Mouse (Mus musculus) hindbrain, postnatal 0 days (tissue): Measurements from ENCODE around the gene Lypd6. TPM values are rescaled to one million over a fixed set of nuclear protein-coding genes. Genes with fewer than 3 reads are reported as not detected.

Experiments used
- ATAC-seq: fragments of 200-750 bp; cut with Nextera tagmentation; 2 replicates; pipeline ENCODE4 v1.8.0; 2017; ENCODE audit warnings: mild to moderate bottlenecking, moderate TSS enrichment, moderate library complexity
- DNase-seq: peaks from one replicate; pipeline ENCODE4 v3.0.0-alpha.2; 2015; ENCODE audit warnings: low spot score
- H3K27ac ChIP-seq: fragments of 300-500 bp; sonication (generic); 2 replicates; pipeline ENCODE4 v1.5.1; 2014; ENCODE audit warnings: mild to moderate bottlenecking
- H3K27me3 ChIP-seq: fragments of 300-500 bp; sonication (generic); 2 replicates; pipeline ENCODE4 v1.6.1; 2014; ENCODE audit warnings: low read length, mixed read lengths; ENCODE audit not compliant: insufficient read depth
- H3K36me3 ChIP-seq: fragments of 300-500 bp; sonication (generic); 2 replicates; pipeline ENCODE4 v1.6.1; 2014; ENCODE audit warnings: low read length, mixed read lengths; ENCODE audit not compliant: insufficient read depth
- H3K4me1 ChIP-seq: fragments of 300-500 bp; sonication (generic); 2 replicates; pipeline ENCODE4 v1.6.1; 2014; ENCODE audit warnings: antibody characterized with exemption, low read length, mixed read lengths; ENCODE audit not compliant: insufficient read depth
- H3K4me2 ChIP-seq: fragments of 300-500 bp; sonication (generic); 2 replicates; pipeline ENCODE4 v1.6.1; 2014; ENCODE audit warnings: low read depth, mild to moderate bottlenecking, low read length, moderate library complexity, mixed read lengths
- H3K4me3 ChIP-seq: fragments of 300-500 bp; sonication (generic); 2 replicates; pipeline ENCODE4 v1.5.1; 2014; ENCODE audit warnings: low read length
- H3K9ac ChIP-seq: fragments of 300-500 bp; sonication (generic); replicated peaks from 2 replicates; pipeline ENCODE4 v1.6.1; 2014; ENCODE audit warnings: mild to moderate bottlenecking, low read length, moderate library complexity, mixed read lengths
- H3K9me3 ChIP-seq: fragments of 300-500 bp; sonication (generic); 2 replicates; pipeline ENCODE4 v1.6.1; 2016; ENCODE audit warnings: low read length, mixed read lengths
- CTCF ChIP-seq: IDR thresholded peaks from 2 replicates; pipeline ENCODE4 v1.5.1; 2016; ENCODE audit warnings: antibody characterized with exemption, control low read depth, low read depth
- WGBS: fragments of 180-500 bp; shearing (Covaris S2); extraction: QIAGEN DNeasy Blood & Tissue Kit; methylation state at CpG from one replicate; pipeline ENCODE4 v1.1.7; 2014; 5-methylcytosine and 5-hydroxymethylcytosine counted together
- polyA plus RNA-seq: library from polyadenylated mRNA; unstranded; fragments of >200 nt; fragmentation: Nextera tagmentation; extraction: Ambion mirVana; gene quantifications from 2 replicates; pipeline ENCODE4 v1.2.1, GENCODE M21; 2015
- total RNA-seq: library from RNA; depleted of rRNA; stranded (reverse); fragments of >200 nt; gene quantifications from 2 replicates; pipeline ENCODE4 v1.2.3, GENCODE M21; 2014

The Lypd6 gene
- total and polyA plus RNA-seq, 2 experiments from 2014 or later, result 13.6 to 19.4 TPM

- Histone ChIP-seq H3K27me3 (no peaks in the 10 kb centered on the region), H3K36me3 (no peaks in the 10 kb centered on the region), H3K27ac (no peak overlapping the region), H3K9ac (no peak overlapping the region), H3K4me2 (no peak overlapping the region), H3K4me3 (no peak overlapping the region), H3K9me3 (no peaks in the 10 kb centered on the region), H3K4me1 (no peaks in the 10 kb centered on the region)
- ATAC-seq, result no peak
- 93% methylated on average over 3 of the region's 3 CpGs for WGBS
- no peak for DNase-seq
- no peak for TF ChIP-seq CTCF
Measured at GRCm38 (mm10) chr2:50160069-50160468, 93.8 kb downstream of the Lypd6 start.

- H3K4me2 ChIP-seq, result no peak overlapping the region
- H3K4me3 ChIP-seq, result no peak overlapping the region
- WGBS, result 82% methylated on average over 8 of the region's 8 CpGs
- H3K36me3 ChIP-seq, result no peaks in the 10 kb centered on the region
- ATAC-seq (no peak), DNase-seq (no peak)
- no peak for TF ChIP-seq CTCF
- H3K27ac ChIP-seq, result no peak overlapping the region
- no peaks in the 10 kb centered on the region for H3K9me3 ChIP-seq
- no peak overlapping the region for H3K9ac ChIP-seq
- H3K27me3 ChIP-seq, result no peaks in the 10 kb centered on the region
- H3K4me1 ChIP-seq, result peaks cover 4% of the 10 kb centered on the region; the same call in 1 of the 2 replicates
Measured at GRCm38 (mm10) chr2:50163608-50164007, 97.4 kb downstream of the Lypd6 start.

- DNase-seq, result no peak
- H3K9ac ChIP-seq, result no peak overlapping the region
- H3K27ac ChIP-seq, result no peak overlapping the region
- WGBS, result 55% methylated on average over 6 of the region's 6 CpGs
- H3K4me1 ChIP-seq, result peaks cover 4% of the 10 kb centered on the region; the same call in 1 of the 2 replicates
- H3K4me3 ChIP-seq, result no peak overlapping the region
- ATAC-seq, result 0 out of 2 replicates have a peak, but pooled peaks have one; percentile 21
- no peaks in the 10 kb centered on the region for H3K9me3 ChIP-seq
- H3K27me3 ChIP-seq, result no peaks in the 10 kb centered on the region
- no peak for TF ChIP-seq CTCF
- H3K4me2 ChIP-seq, result no peak overlapping the region
- H3K36me3 ChIP-seq, result no peaks in the 10 kb centered on the region
Measured at GRCm38 (mm10) chr2:50165277-50165676, 99.0 kb downstream of the Lypd6 start.

GRCm38 (mm10) chr2:50166082-50166481, 99.9 kb downstream of the Lypd6 start:
- no peak overlapping the region for H3K4me2 ChIP-seq
- H3K9ac ChIP-seq, result no peak overlapping the region
- H3K4me3 ChIP-seq, result no peak overlapping the region
- no peaks in the 10 kb centered on the region for H3K9me3 ChIP-seq
- H3K4me1 ChIP-seq, result peaks cover 4% of the 10 kb centered on the region; the same call in 1 of the 2 replicates
- no peak overlapping the region for H3K27ac ChIP-seq
- 77% methylated on average over 5 of the region's 5 CpGs for WGBS
- no peak for TF ChIP-seq CTCF
- no peaks in the 10 kb centered on the region for H3K27me3 ChIP-seq
- no peaks in the 10 kb centered on the region for H3K36me3 ChIP-seq
- ATAC-seq (no peak), DNase-seq (no peak)

- H3K27me3 ChIP-seq, result no peaks in the 10 kb centered on the region
- ATAC-seq (peak; percentile 61), DNase-seq (peak; percentile 23)
- H3K4me3 ChIP-seq, result no peak overlapping the region
- WGBS, result 69% methylated on average over 12 of the region's 12 CpGs
- H3K9ac ChIP-seq, result no peak overlapping the region
- no peak overlapping the region for H3K27ac ChIP-seq
- TF ChIP-seq CTCF, result no peak
- 0 out of 2 replicates have a peak, but pooled peaks cover 3% of the 10 kb centered on the region for H3K4me1 ChIP-seq
- no peaks in the 10 kb centered on the region for H3K36me3 ChIP-seq
- no peaks in the 10 kb centered on the region for H3K9me3 ChIP-seq
- no peak overlapping the region for H3K4me2 ChIP-seq
Measured at GRCm38 (mm10) chr2:50173730-50174528, 107.7 kb downstream of the Lypd6 start.

- Histone ChIP-seq H3K4me3 (no peak overlapping the region), H3K27me3 (no peaks in the 10 kb centered on the region), H3K9ac (no peak overlapping the region), H3K27ac (no peak overlapping the region), H3K4me2 (no peak overlapping the region), H3K4me1 (0 out of 2 replicates have a peak, but pooled peaks cover 3% of the 10 kb centered on the region), H3K36me3 (no peaks in the 10 kb centered on the region), H3K9me3 (no peaks in the 10 kb centered on the region)
- ATAC-seq (no peak), DNase-seq (no peak)
- WGBS, result 65% methylated on average over 4 of the region's 4 CpGs
- no peak for TF ChIP-seq CTCF
Measured at GRCm38 (mm10) chr2:50175709-50176108, 109.5 kb downstream of the Lypd6 start.

GRCm38 (mm10) chr2:50179164-50179563, 112.9 kb downstream of the Lypd6 start:
- Histone ChIP-seq H3K36me3 (no peaks in the 10 kb centered on the region), H3K9me3 (no peaks in the 10 kb centered on the region), H3K4me2 (no peak overlapping the region), H3K4me3 (no peak overlapping the region), H3K27me3 (no peaks in the 10 kb centered on the region), H3K9ac (no peak overlapping the region), H3K27ac (no peak overlapping the region), H3K4me1 (no peaks in the 10 kb centered on the region)
- 69% methylated on average over 5 of the region's 5 CpGs for WGBS
- no peak for TF ChIP-seq CTCF
- ATAC-seq (no peak), DNase-seq (no peak)
